Mouse (Mus musculus) heart, postnatal 0 days (tissue): ENCODE results near the gene Arhgap24. TPM values are rescaled to one million over a fixed set of nuclear protein-coding genes. Genes with fewer than 3 reads are reported as not detected.
A peak's percentile ranks its signal among the peaks of the same experiment; 100 is the strongest.

Experiments used
- ATAC-seq: fragments of 200-750 bp; cut with Nextera tagmentation; 2 replicates; pipeline ENCODE4 v1.8.0; 2017; ENCODE audit warnings: low read depth, moderate number of reproducible peaks, moderate library complexity; ENCODE audit not compliant: insufficient read depth
- DNase-seq: peaks from one replicate; pipeline ENCODE4 v3.0.0-alpha.2; 2016; ENCODE audit warnings: low spot score
- H3K27ac ChIP-seq: fragments of 300-500 bp; sonication (generic); 2 replicates; pipeline ENCODE4 v1.5.1; 2014; ENCODE audit warnings: low read depth, mild to moderate bottlenecking
- H3K27me3 ChIP-seq: fragments of 300-500 bp; sonication (generic); 2 replicates; pipeline ENCODE4 v1.6.1; 2014; ENCODE audit warnings: low read length, mixed read lengths; ENCODE audit not compliant: control insufficient read depth, insufficient read depth
- H3K36me3 ChIP-seq: fragments of 300-500 bp; sonication (generic); replicated peaks from 2 replicates; pipeline ENCODE4 v1.6.1; 2014; ENCODE audit warnings: low read length, mixed read lengths; ENCODE audit not compliant: control insufficient read depth, insufficient read depth
- H3K4me1 ChIP-seq: fragments of 300-500 bp; sonication (generic); 2 replicates; pipeline ENCODE4 v1.6.1; 2014; ENCODE audit warnings: antibody characterized with exemption; ENCODE audit not compliant: control insufficient read depth, insufficient read depth
- H3K4me2 ChIP-seq: fragments of 300-500 bp; sonication (generic); 2 replicates; pipeline ENCODE4 v1.6.1; 2014; ENCODE audit warnings: low read depth, mild to moderate bottlenecking, low read length, moderate library complexity
- H3K4me3 ChIP-seq: fragments of 300-500 bp; sonication (generic); 2 replicates; pipeline ENCODE4 v1.5.1; 2014; ENCODE audit warnings: low read depth, low read length
- H3K9ac ChIP-seq: fragments of 300-500 bp; sonication (generic); replicated peaks from 2 replicates; pipeline ENCODE4 v1.6.1; 2014; ENCODE audit warnings: low read depth, low read length, mixed read lengths
- H3K9me3 ChIP-seq: fragments of 300-500 bp; sonication (generic); replicated peaks from 2 replicates; pipeline ENCODE4 v1.6.1; 2016; ENCODE audit warnings: low read length; ENCODE audit not compliant: control insufficient read depth
- CTCF ChIP-seq: IDR thresholded peaks from 2 replicates; pipeline ENCODE4 v1.5.1; 2016; ENCODE audit warnings: antibody characterized with exemption, control low read depth, low read depth
- EP300 ChIP-seq: IDR thresholded peaks from 2 replicates; pipeline ENCODE4 v1.6.1; 2016; ENCODE audit warnings: antibody characterized with exemption, low read depth
- WGBS: fragments of 180-500 bp; shearing (Covaris S2); extraction: QIAGEN DNeasy Blood & Tissue Kit; methylation state at CpG from one replicate; pipeline ENCODE4 v1.1.7; 2014; 5-methylcytosine and 5-hydroxymethylcytosine counted together
- polyA plus RNA-seq: library from polyadenylated mRNA; unstranded; fragments of >200 nt; fragmentation: Nextera tagmentation; extraction: Ambion mirVana; gene quantifications from 2 replicates; pipeline ENCODE4 v1.2.1, GENCODE M21; 2015
- total RNA-seq: library from RNA; depleted of rRNA; stranded (reverse); fragments of >200 nt; gene quantifications from 2 replicates; pipeline ENCODE4 v1.2.3, GENCODE M21; 2014; ENCODE audit warnings: low replicate concordance

Arhgap24 gene
- total and polyA plus RNA-seq, 2 experiments from 2014 or later = 13.0 to 13.4 TPM

GRCm38 (mm10) chr5:102698396-102698795 lies 217.2 kb downstream of the Arhgap24 start:
- ATAC-seq = no peak
- WGBS = 45% methylated on average over 5 of the region's 5 CpGs
- Histone ChIP-seq H3K4me2 (no peak overlapping the region), H3K4me3 (no peak overlapping the region), H3K9ac (no peak overlapping the region), H3K27me3 (no peaks in the 10 kb centered on the region), H3K36me3 (no peaks in the 10 kb centered on the region), H3K27ac (no peak overlapping the region), H3K4me1 (no peaks in the 10 kb centered on the region), H3K9me3 (no peaks in the 10 kb centered on the region)
- no peak for DNase-seq
- no peak for TF ChIP-seq CTCF
- no peak for TF ChIP-seq EP300

GRCm38 (mm10) chr5:102698891-102699290 lies 217.7 kb downstream of the Arhgap24 start:
- Histone ChIP-seq H3K4me2 (no peak overlapping the region), H3K9me3 (no peaks in the 10 kb centered on the region), H3K4me1 (no peaks in the 10 kb centered on the region), H3K27me3 (no peaks in the 10 kb centered on the region), H3K27ac (no peak overlapping the region), H3K36me3 (no peaks in the 10 kb centered on the region), H3K4me3 (no peak overlapping the region), H3K9ac (no peak overlapping the region)
- WGBS = 59% methylated on average over 2 of the region's 2 CpGs
- 0 out of 2 replicates have a peak, but pooled peaks have one; percentile 20 for ATAC-seq
- TF ChIP-seq EP300 (no peak), CTCF (no peak)
- no peak for DNase-seq

- WGBS = 57% methylated on average over 6 of the region's 6 CpGs
- DNase-seq (no peak), ATAC-seq (no peak)
- TF ChIP-seq EP300 = no peak
- TF ChIP-seq CTCF = no peak
- Histone ChIP-seq H3K4me3 (no peak overlapping the region), H3K36me3 (no peaks in the 10 kb centered on the region), H3K9me3 (no peaks in the 10 kb centered on the region), H3K9ac (no peak overlapping the region), H3K27me3 (no peaks in the 10 kb centered on the region), H3K4me2 (no peak overlapping the region), H3K27ac (no peak overlapping the region), H3K4me1 (no peaks in the 10 kb centered on the region)
These were observed 221.4 kb downstream of the Arhgap24 start for GRCm38 (mm10) chr5:102702581-102702980.

GRCm38 (mm10) chr5:102703325-102704099 lies 222.3 kb downstream of the Arhgap24 start:
- no peak overlapping the region for H3K4me2 ChIP-seq
- no peak overlapping the region for H3K27ac ChIP-seq
- no peaks in the 10 kb centered on the region for H3K36me3 ChIP-seq
- no peak for TF ChIP-seq EP300
- peak; percentile 78 for TF ChIP-seq CTCF
- WGBS = 54% methylated on average over 5 of the region's 5 CpGs
- H3K9ac ChIP-seq = no peak overlapping the region
- no peaks in the 10 kb centered on the region for H3K4me1 ChIP-seq
- ATAC-seq (no peak), DNase-seq (peak; percentile 67)
- H3K27me3 ChIP-seq = no peaks in the 10 kb centered on the region
- no peak overlapping the region for H3K4me3 ChIP-seq
- H3K9me3 ChIP-seq = no peaks in the 10 kb centered on the region

- no peaks in the 10 kb centered on the region for H3K4me1 ChIP-seq
- no peaks in the 10 kb centered on the region for H3K36me3 ChIP-seq
- no peaks in the 10 kb centered on the region for H3K27me3 ChIP-seq
- no peaks in the 10 kb centered on the region for H3K9me3 ChIP-seq
- no peak for DNase-seq
- no peak overlapping the region for H3K9ac ChIP-seq
- no peak for ATAC-seq
- H3K4me2 ChIP-seq = no peak overlapping the region
- TF ChIP-seq EP300 (no peak), CTCF (no peak)
- no peak overlapping the region for H3K4me3 ChIP-seq
- 25% methylated on average over 2 of the region's 2 CpGs for WGBS
- H3K27ac ChIP-seq = no peak overlapping the region
These were observed 224.0 kb downstream of the Arhgap24 start for GRCm38 (mm10) chr5:102705170-102705569.

GRCm38 (mm10) chr5:102710336-102710735 lies 229.1 kb downstream of the Arhgap24 start:
- Histone ChIP-seq H3K27ac (no peak overlapping the region), H3K9me3 (no peaks in the 10 kb centered on the region), H3K4me3 (no peak overlapping the region), H3K4me1 (no peaks in the 10 kb centered on the region), H3K9ac (no peak overlapping the region), H3K4me2 (no peak overlapping the region), H3K27me3 (no peaks in the 10 kb centered on the region), H3K36me3 (no peaks in the 10 kb centered on the region)
- no peak for ATAC-seq
- 82% methylated on average over 7 of the region's 7 CpGs for WGBS
- TF ChIP-seq CTCF (no peak), EP300 (no peak)
- no peak for DNase-seq
